8 mouse cellular contexts compared by ENCODE assay signal in the genomic region with DNA sequence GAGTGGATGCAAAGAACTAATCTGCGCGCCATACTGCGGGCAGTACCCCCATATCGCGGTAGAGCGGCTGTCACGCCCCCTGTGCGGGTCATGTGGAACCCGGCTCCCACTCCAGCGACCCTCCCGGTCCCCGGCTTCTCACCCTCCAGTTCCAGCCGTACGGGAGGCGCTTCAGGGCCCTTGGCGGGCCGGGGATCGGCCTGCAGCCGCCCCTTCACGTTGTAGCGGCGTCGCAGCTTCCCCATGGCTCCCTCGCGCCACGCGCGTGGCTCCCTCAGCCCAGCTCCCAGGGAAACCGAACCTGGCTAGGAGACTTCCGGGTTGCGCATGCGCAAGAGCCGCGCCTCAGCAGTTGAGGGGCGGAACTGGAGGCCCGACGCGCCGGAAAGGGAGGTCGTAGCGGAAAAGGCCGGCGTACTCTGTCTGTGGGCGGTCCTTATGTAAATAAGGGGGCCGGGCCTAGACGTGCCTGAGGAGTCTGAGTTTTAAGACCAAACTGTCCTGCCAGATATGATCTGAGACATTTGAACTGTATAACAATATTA. TPM values are rescaled to one million over a fixed set of nuclear protein-coding genes. Genes with fewer than 3 reads are reported as not detected.
DNase-seq lines count a peak whose midpoint lies in the region; ATAC-seq lines count a peak whose summit lies in the region.

A gene (minus strand): TSS at position 329 of the 545 bp plus-strand sequence.

- H3K4me2 ChIP-seq in hindbrain, embryonic 16.5 days (ENCODE audit: low read length): peak within 1 kb of the TSS; percentile 98

- H3K4me3 ChIP-seq in hindbrain, embryonic 16.5 days (ENCODE audit: low read length): peak within 1 kb of the TSS; percentile 94
- H3K4me3 ChIP-seq in macrophage (ENCODE audit: inconsistent target): peak within 1 kb of the TSS; percentile 77

- peak within 1 kb of the TSS; percentile 86 for H3K27ac ChIP-seq in hindbrain, embryonic 16.5 days (ENCODE audit: low read depth, low read length)
- H3K27ac ChIP-seq in macrophage: peak within 1 kb of the TSS; percentile 25

- no peaks in the 10 kb centered on the region for H3K27me3 ChIP-seq in hindbrain, embryonic 16.5 days (replicated peaks; ENCODE audit: control insufficient read depth, insufficient read depth, low read length)

- H3K36me3 ChIP-seq in hindbrain, embryonic 16.5 days (ENCODE audit: control insufficient read depth, insufficient read depth, low read length): peaks cover 26% of the 10 kb centered on the region
- peaks cover 18% of the 10 kb centered on the region; the same call in 1 of the 2 replicates for H3K36me3 ChIP-seq in macrophage (ENCODE audit: inconsistent target)

- WGBS in hindbrain, embryonic 16.5 days: under 1% methylated on average over 43 of the region's 46 CpGs
- WGBS in macrophage (ENCODE audit: missing documents): 1% methylated on average over 44 of the region's 46 CpGs

- no peaks in the 10 kb centered on the region for H3K9me3 ChIP-seq in hindbrain, embryonic 16.5 days (ENCODE audit: control insufficient read depth, low read length)

- H3K79me2 ChIP-seq in macrophage (ENCODE audit: inconsistent target): peaks cover 17% of the 10 kb centered on the region

- ATAC-seq in hindbrain, embryonic 16.5 days: peak; percentile 93

- H3K9ac ChIP-seq in hindbrain, embryonic 16.5 days (ENCODE audit: low read depth, low read length): peak within 1 kb of the TSS; percentile 91

- peak; percentile 89 for DNase-seq in WW6 (ENCODE audit: low read depth, low spot score)
- peak; percentile 82 to 92 for DNase-seq in cerebellum, postnatal 4 days (ENCODE audit: low spot score in 2 of 2)
- peak; percentile 93 for DNase-seq in gastrocnemius, adult 18-20 months (ENCODE audit: low spot score)
- peak; percentile 93 to 96 for DNase-seq in left cerebral cortex, adult 18-20 months (ENCODE audit: low spot score in 2 of 2)
- DNase-seq in right cerebral cortex, adult 18-20 months: peak; percentile 96
- peak; percentile 74 for DNase-seq in urinary bladder, postnatal 10 days (ENCODE audit: low spot score)

- peaks cover 11% of the 10 kb centered on the region for H3K4me1 ChIP-seq in hindbrain, embryonic 16.5 days (ENCODE audit: control insufficient read depth, insufficient read depth, low read depth, low read length)

RNA-seq across cellular contexts. Expression of the gene that starts here (rescaled TPM):
- 1 to 10 TPM; 4.5 to 5.1 TPM for total RNA-seq in gastrocnemius, adult 18-20 months (2021)
- 10.2 and 12.0 TPM in 2 replicates for polyA plus RNA-seq in hindbrain, embryonic 16.5 days (2015; fragmentation: Nextera tagmentation; extraction: Ambion mirVana)
- 10 to 100 TPM; 11.9 to 14.6 TPM for total RNA-seq in left cerebral cortex, adult 18-20 months (2021)
- 10 to 100 TPM in 21 of 26 experiments, 1 to 10 TPM in 5; 4.6 to 34.3 (median 17.3) TPM for total RNA-seq in macrophage (2018; cell fraction: chromatin; rRNA removed)
- total RNA-seq in macrophage (2018; cell fraction: cytosol; rRNA removed): 10 to 100 TPM in 6 of 26 experiments, 1 to 10 TPM in 20; 5.1 to 12.6 (median 8.3) TPM
- total RNA-seq in macrophage (2018; cell fraction: nucleus; rRNA removed): 10 to 100 TPM in 10 of 26 experiments, 1 to 10 TPM in 16; 5.9 to 22.3 (median 9.2) TPM
- polyA plus RNA-seq in macrophage (2018): 6.9 to 16.2 TPM (median 11.8 TPM) in 3 replicates

Comparison
In these comparisons a context has a peak if more than half of its experiments do, and no peak if none do; other contexts are left out.
1. Peak in every context shown above with its lines: DNase-seq, ATAC-seq, H3K4me3 ChIP-seq and H3K27ac ChIP-seq.